Mouse (Mus musculus): ENCODE data around the gene Crtc1. TPM values are rescaled to one million over a fixed set of nuclear protein-coding genes. Genes with fewer than 3 reads are reported as not detected.
A peak's percentile ranks its signal among the peaks of the same experiment; 100 is the strongest.

Crtc1 gene
- total RNA-seq, 2 experiments from 2014 or later: 6.4 to 7.4 TPM

DNA sequence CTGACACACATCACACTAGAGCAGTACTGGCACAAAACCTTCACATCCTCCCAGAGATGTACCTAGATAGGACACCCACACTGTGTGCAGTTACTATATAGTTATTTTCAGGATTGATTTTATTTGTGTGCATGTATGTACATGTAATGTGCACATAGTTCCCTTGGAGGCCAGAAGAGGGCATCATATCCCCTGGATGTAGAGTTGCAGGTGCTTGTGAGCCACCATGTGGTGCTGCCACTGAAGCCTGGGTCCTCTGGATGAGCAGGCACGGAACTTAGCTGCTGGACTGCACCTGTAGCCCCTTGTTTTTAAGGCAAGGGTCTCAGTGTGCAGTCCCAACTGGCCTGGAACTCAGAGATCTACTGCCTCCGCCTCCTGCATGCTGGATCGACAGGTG is 35.2 kb downstream of the Crtc1 start:
- intact Hi-C loops (cut with DNase I; ENCODE audit: low total_unique reads): no loop called here
- DNase-seq: no peak

DNA sequence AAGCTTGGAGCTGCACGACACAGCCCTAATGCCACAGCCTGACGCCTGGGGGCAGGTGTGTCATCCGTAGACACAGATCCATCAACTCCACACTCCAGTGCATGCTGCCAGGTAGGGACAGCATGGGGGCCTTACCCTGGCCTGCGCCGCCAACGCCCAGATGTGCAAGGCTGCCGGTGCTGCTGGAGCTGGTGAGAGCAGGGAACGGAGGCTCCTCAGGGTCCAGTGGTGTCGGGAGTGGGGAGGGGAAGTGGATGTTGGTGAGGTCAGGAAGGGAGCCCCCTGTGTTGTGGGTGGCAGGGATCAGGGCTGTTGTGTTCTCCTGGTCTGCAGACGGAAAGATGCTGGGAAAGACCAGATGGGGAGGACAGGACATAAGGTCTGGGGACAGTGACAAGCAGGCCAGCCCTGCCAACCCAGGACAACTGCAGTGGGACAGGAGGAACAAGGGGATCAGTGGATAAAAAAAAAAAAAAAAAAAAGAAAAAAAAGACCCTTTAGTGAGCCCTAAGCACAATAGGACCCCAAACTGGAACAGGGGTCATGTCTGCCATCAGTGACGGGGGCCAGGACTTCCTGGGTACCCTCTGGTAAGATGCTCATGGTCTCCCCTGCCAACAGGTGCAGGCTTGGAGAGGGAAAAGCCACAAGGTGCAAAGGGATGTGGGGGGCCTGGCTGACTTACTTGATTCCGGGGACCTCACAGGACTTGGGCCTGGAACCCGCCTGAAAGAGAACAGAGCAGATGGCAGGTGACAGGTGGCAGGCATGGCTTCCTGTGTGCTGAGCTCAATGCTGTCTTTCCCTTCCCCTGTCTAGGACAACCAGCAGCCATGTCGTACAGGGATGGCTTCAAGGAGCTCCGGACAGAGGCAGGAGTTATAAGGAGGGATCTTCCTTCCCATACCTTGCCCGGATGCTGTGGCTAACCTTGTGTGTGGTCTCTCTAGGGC is 41.5 kb downstream of the Crtc1 start:
- intact Hi-C loops (cut with DNase I; ENCODE audit: low total_unique reads): no loop called here

DNA sequence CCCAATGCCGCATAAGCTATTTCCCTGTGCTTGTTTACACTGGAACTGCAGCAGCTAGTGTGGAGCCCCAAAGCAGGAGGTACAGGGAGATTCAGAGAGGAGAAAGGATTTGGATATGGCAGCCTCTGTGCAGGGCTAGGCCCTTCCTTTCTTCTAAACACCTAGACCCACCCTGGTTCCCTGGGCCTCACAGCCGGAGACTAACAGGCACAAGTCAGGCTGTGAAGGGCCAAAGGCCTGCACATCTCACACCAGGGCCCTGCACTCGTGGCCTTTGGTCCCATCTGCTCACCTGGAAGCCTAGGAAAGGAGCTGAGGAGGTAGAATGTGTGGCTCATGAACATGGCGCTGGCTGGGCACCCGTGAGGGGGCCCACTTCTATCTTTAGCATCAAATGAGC is 43.2 kb downstream of the Crtc1 start:
- DNase-seq: no peak
- intact Hi-C loops (cut with DNase I; ENCODE audit: low total_unique reads): no loop called here

More for the DNA sequence above, 41.5 kb downstream of the Crtc1 start:
- DNase-seq: no peak

DNA sequence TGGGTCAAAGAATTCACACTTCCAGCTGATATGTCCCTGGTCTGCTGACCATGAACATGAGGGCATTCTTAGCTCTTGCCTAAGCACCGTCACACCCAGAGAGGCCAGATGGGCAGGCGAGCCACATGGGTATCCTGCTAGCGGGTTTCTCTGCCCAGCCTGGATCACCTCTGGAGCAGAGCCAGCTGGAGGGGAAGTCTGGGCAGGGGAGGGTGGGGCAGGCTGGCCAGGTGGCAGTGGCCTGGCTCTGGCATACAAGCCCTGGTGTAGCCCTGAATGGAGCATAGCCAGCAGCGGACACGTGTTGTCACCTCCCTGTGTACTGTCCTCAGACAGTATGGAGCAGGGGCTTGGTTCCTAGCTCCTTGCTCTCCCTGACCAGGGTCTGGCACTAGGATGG is 43.7 kb downstream of the Crtc1 start:
- peak; percentile 78 for DNase-seq
- intact Hi-C loops (cut with DNase I; ENCODE audit: low total_unique reads): no loop called here

DNA sequence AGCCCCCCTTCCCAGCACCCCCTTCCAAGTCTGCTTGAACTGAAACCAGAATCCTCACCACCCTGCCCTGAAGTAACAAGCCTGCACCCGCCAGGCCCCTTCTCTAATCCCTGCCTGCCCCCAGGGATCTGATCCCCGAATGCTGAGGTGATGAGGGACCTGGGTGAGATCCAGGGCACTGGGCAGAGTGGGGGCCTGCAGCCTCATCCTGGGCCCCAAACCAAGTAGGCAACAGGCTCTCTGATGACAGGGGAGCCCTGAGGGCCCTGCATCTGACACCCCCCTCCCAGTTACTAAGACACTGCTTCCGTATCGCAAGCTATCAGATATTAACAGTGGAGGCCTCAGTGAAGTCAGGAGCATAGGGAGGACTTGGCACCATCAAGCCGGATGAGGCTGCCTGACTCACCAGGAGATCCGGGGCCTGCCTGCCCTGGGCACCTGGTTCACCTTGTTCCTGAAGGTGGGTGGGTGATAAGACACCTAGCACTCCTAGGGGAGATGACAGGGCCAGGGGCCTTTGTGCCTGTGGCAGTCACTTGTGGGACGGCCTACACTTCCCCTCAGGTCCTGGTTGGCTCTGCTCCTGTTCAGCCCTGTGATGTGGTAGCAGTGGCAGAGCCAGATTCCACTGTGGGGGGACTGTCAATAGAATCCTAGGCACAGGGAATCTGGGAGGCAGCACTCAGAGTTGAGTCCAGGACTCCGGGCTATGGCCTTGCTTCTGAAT is 44.9 kb downstream of the Crtc1 start:
- no peak for DNase-seq
- intact Hi-C loops (cut with DNase I; ENCODE audit: low total_unique reads): no loop called here

DNA sequence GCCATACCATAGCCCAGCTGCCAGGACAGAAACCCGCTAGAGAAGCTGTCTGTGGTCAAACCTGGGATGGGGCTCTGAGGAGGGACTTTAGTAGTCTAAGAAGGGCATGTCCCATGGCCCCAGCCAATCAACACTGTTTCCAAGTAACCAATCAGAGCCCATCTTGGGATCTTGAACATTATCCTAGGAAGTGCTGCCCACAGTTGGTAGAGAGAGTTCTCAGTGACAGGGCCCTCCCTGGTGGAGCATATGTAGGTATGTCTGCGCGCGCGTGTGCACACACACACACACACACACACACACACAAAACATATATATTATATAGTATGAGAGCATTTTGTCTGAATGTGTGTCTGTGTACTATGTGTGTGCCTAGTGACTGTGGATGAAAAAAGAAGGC is 46.3 kb downstream of the Crtc1 start:
- intact Hi-C loops (cut with DNase I; ENCODE audit: low total_unique reads): no loop called here
- DNase-seq: no peak

DNA sequence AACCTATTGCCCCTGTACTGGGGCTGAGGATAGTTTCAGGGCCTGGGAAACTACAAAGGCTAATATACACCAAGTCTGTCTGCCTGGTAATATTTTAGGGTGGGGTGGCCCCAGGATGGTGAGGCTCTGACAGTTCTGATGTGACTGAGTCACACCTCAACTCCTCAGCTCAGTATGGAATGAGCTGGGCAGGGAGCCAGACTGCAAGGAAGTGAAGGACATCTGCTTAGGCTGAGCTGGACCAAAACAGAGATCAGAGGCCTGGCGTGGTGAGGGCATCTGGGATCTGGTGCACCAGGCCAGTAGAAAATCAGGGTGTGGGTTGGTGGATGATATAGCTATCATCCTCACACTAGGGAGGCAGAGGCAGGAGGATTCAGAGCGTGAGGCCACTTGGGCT is 49.7 kb downstream of the Crtc1 start:
- DNase-seq: no peak
- intact Hi-C loops (cut with DNase I; ENCODE audit: low total_unique reads): no loop called here

DNA sequence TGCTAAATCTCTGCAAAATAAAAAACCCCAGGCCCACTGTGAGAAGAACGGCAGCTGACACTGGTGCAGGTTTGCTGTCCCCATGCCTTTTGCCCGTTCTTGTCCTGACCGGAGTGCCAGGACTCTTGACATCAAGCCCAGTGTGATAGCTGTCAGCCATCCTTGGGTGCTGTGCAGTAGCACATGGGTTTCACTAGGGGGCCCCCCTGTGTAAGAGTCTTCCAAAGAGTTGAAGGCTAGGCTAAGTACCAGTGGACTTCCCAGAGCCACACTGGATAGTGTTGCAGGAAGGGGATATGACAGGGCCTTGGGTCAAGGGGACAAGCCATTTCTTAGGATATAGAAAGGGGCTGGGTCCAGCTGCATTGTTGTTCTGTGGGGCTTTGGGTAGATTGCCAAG is 56.1 kb downstream of the Crtc1 start:
- intact Hi-C loops (cut with DNase I; ENCODE audit: low total_unique reads): no loop called here
- peak; percentile 77 for DNase-seq

DNA sequence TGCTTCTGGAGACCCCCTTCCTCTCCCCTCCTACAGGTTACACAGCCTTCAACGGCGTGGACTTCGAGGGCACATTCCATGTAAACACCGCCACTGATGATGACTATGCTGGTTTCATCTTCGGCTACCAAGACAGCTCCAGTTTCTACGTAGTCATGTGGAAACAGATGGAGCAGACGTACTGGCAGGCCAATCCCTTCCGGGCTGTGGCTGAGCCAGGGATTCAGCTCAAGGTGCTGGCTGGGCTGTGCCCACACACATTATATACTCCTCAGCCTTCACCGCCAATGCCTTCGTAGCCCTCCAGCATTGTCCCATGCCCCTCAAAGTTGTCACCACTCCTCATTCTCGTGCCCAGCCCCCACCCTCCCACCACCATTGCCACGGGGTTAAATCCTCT is 59.3 kb downstream of the Crtc1 start:
- intact Hi-C loops (cut with DNase I; ENCODE audit: low total_unique reads): no loop called here

DNA sequence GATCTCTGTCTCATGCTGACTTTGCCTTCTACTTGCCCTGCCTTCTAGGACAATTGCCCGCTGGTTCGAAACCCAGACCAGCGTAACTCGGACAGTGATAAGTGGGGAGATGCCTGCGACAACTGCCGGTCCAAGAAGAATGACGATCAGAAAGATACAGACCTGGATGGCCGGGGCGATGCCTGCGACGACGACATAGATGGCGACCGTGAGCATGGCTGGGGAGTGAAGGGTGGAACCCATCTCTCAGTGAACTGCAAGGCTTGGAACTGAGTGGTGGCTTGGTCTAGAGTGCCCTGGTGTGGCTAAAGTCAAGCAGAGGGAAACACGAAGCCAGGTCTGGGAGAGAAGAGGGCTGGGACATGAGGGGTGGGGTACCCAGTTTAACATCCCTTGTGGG is 62.3 kb downstream of the Crtc1 start:
- DNase-seq: no peak
- intact Hi-C loops (cut with DNase I; ENCODE audit: low total_unique reads): no loop called here

More for the DNA sequence above, 59.3 kb downstream of the Crtc1 start:
- DNase-seq: no peak

DNA sequence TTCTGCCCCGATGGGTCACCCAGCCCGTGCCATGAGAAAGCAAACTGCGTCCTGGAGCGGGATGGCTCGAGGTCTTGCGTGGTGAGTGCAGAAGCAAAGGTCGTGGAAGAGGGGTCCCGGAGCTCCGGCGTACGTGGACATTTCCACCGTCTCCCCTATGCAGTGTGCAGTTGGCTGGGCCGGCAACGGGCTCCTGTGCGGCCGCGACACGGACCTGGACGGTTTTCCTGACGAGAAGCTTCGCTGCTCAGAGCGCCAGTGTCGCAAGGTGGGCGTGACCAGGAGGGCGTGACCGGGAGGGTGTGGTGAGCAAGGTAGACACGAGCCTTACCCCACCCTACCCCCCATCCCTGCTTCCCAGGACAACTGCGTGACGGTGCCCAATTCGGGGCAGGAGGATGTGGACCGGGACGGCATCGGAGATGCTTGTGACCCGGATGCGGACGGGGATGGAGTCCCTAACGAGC is 63.1 kb downstream of the Crtc1 start:
- DNase-seq: no peak

DNA sequence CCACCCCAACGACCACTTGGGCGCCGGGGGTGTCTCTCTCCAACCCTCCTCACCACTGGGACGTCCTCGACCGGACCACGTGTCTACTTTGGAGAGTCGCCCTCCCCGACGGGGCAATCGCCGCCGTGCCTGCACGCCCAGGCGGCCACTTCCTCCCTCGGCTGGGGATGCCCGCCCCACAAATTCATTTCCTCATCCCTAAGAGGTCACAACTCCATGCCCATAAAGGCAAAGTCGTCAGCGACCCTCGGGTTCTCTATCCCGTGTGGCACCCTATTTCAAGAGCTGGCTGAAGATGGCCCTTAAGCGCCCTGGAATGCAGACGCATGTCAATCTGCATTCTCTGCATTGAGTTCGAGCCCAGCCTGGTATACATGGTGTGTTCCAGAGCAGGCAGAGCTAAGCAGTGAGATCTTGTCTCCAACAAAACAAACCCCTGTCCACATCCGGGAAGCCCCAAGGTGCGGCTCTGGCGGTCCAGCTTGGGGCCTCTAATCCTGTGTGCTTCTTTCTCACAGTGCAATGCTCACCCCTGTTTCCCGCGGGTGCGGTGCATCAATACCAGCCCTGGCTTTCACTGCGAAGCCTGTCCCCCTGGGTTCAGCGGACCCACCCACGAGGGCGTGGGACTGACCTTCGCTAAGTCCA is 64.0 kb downstream of the Crtc1 start:
- intact Hi-C loops (cut with DNase I; ENCODE audit: low total_unique reads): no loop called here
- DNase-seq: no peak

More for the DNA sequence above, 63.1 kb downstream of the Crtc1 start:
- intact Hi-C loops (cut with DNase I; ENCODE audit: low total_unique reads): no loop called here

DNA sequence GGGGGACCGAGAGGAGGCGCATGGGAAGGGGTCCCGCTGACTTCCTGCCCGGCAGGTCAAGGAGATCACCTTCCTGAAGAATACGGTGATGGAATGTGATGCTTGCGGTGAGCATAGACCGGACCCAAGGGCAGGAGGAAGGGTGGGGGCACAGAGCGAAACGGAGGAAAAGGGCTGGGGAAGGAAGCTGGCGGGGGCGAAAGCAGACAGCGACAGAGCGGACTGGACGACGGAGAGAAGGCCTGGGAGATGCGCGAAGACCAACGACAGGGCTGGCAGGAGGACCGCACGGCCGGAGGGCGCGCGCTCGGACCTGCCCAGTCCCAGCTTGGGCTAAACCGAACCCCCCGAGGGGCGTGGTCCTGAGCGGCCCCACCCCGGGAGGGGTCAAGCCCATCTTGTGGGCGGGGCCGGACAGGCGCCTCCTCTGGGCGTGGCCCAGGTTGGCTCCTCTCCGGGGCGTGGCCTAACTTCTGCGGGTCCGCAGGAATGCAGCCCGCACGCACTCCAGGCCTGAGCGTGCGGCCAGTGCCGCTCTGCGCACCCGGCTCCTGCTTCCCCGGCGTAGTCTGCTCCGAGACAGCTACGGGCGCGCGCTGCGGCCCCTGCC is 65.0 kb downstream of the Crtc1 start:
- intact Hi-C loops (cut with DNase I; ENCODE audit: low total_unique reads): no loop called here
- DNase-seq: peak; percentile 84

DNA sequence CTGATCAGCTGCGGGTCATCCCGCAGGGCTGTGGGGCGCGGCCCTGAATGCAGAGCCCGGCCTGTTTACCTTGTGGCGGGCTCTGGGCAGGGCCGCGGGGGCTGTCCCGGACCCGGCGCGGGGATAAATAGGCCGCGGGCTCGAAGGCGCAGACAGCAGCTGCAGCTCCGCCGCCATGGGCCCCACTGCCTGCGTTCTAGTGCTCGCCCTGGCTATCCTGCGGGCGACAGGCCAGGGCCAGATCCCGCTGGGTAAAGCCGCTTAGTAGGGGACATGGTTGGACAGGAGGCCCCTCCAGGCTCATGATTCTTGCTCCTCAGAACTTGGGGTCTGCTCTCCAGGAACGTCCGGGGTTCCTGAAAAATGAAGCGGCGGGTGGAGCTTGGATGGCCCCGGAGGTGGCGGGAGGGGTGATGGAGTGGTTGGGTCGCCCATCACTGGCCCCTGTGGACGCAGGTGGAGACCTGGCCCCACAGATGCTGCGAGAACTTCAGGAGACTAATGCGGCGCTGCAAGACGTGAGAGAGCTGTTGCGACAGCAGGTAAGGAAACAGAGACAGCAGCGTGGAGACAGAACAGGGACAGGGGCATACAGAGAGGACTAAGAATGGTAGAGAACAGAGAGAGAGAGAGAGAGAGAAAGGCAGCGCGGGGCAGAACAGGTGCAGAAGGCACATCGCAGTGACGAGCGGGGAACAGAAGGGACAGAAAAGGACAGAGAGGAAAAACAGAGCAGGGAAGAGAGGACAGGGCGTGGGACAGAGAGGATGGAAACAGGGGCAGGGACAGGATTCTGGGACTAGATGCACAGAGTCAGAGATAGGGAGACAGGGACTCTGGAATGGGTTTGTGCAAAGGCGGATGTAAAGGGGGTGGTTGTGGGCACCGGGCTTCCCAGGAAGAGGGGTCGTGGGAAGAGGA is 65.7 kb downstream of the Crtc1 start, which contains the start of gene Comp:
Gene Comp, plus strand, starts transcription at position 162 of the 921 bp plus-strand sequence.
- no peak for DNase-seq
- intact Hi-C loops (cut with DNase I; ENCODE audit: low total_unique reads): no loop called here

DNA sequence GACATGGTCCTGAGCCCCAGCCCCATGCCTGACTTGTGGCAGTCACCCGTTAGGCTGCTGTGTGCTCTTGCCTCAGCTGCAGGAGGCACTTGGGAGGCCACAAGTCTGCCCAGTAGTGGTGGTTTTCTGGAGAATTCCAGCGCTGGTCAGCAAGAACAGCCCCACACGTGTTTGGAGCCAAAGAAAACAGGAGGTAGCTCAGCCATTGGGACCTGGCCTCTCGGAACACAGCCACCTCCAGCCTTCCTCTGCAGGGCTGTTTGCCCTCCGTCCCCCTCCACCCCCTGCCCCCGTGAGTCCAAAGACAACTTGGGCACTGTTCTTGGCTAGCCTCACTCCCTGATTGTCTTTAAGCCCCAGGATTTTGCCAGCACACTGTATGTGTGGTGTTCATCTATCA is 67.4 kb downstream of the Crtc1 start:
- intact Hi-C loops (cut with DNase I; ENCODE audit: low total_unique reads): no loop called here
- no peak for DNase-seq

DNA sequence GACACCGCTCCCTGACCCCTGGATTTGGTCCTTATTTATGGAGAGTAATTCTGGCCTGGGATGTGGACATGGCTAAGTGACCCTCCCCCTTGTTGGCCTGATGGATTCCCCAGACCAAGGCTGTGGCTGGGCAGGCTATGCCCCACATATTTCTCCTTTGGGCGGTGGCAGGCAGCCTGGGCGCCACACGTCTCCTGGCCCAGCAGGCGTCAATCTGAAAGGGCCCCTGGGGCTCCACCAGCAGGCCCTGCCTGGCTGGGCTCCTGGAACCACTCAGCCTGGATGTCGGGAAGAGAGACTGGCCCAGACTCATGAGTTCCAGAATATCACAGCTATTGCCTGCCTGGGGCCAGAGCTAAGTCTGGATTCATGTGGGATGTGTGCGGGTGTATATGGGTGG is 68.9 kb downstream of the Crtc1 start:
- intact Hi-C loops (cut with DNase I; ENCODE audit: low total_unique reads): no loop called here
- DNase-seq: peak; percentile 33

DNA sequence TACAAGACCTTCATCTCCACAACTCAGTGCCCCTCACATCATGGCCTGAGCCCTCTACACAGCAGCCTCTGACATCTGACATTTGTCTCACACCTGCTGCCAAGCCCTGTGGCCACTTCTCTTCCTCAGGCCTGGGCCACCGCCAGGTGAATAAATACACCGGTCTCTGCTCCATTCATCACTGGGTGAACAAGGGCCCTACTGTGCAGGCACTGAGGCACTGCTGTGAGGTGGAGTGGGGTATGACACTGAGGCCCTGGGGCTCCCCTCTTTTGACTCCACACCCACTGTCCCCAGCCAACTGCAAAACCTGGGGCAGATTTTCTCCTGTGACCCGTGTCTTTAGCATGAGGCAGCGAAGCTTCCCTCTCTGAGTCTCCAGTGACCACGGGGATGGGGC is 72.8 kb downstream of the Crtc1 start:
- no peak for DNase-seq
- intact Hi-C loops (cut with DNase I; ENCODE audit: low total_unique reads): no loop called here

DNA sequence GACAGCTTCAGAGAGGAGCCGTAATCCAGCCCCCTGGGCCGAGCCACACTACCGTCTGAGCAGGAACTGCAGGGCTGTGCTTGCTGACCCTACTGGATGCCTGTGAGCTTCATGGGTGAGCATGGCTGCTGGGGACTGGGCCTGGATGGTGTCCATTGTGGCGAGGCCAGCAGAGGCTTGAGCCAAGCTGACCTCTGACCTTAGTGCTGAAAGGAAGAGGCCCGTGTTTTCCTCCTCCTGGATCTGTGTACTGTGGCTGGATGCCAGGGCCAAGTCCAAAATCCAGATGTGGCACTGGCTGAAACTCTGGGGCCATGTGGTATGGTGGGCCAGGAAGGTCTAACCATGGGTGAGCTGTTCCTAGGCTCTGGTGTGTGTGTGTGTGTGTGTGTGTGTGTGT is 75.3 kb downstream of the Crtc1 start:
- peak; percentile 34 for DNase-seq
- intact Hi-C loops (cut with DNase I; ENCODE audit: low total_unique reads): no loop called here
